Mouse (Mus musculus): Measurements from ENCODE around the gene Stard3nl. TPM values are rescaled to one million over a fixed set of nuclear protein-coding genes. Genes with fewer than 3 reads are reported as not detected.

Stard3nl gene
- total and polyA plus RNA-seq, 3 experiments: 25.2 to 35.3 (median 30.5) TPM

DNA sequence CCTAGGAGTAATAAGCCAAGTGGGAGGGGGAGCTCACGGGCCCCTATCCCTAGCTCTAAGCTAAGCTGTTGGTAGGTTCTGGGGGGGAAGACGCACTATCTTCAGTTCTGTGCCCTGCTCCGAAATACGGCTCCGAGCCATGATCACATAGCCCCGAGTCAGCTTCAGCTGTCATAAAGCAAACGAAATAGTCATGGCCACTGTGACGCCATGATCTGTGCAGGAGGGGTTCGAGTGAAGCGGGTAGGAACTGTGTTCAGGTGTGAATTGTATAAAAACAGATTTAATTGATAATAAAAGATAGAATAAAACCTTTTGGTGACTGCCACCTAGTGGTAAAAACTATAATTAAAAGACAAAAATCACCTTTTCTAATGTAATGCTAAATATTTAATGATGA lies 42.4 kb upstream of the Stard3nl start:
- TF ChIP-seq SMC3 (IDR thresholded peaks at IDR 0.05; ENCODE audit: low read depth, low read length): peak; percentile 61
- TF ChIP-seq ZNF384 (IDR thresholded peaks at IDR 0.05; ENCODE audit: low read depth, low read length): no peak
- peak; percentile 67 for TF ChIP-seq RAD21 (IDR thresholded peaks at IDR 0.05; ENCODE audit: low read depth, low read length)
- 0 out of 2 replicates have a peak, but pooled peaks have one; percentile 38 for TF ChIP-seq ZC3H11A (IDR thresholded peaks at IDR 0.05; ENCODE audit: low read depth, low read length)
- TF ChIP-seq CTCF (conservative IDR thresholded peaks at IDR 0.05 in 1 of 2, IDR thresholded peaks at IDR 0.05 in 1 of 2; ENCODE audit: low read depth in 2 of 2, low read length in 2 of 2): peak in 1 of 2 experiments; percentile 65; a peak in 2 of 4 replicates
- no peaks in the 10 kb centered on the region for H3K36me3 ChIP-seq (replicated peaks in 1 of 2; ENCODE audit: control insufficient read depth in 1 of 2, insufficient read depth in 1 of 2, low read length in 1 of 2)
- no peak overlapping the region for H3K27ac ChIP-seq (ENCODE audit: insufficient read depth, low read depth)
- H3K27me3 ChIP-seq (replicated peaks): no peaks in the 10 kb centered on the region
- dilution Hi-C loops (cut with MboI; ENCODE audit: extremely low pct_ligation_motif_present, extremely low pct_unique_long_range_greater_than_20kb, low sequenced_read_pairs): no loop called here
- DNase-seq (ENCODE audit: extremely low read depth): no peak
- H3K4me3 ChIP-seq (replicated peaks in 1 of 3; ENCODE audit: low read depth in 2 of 3, low read length in 2 of 3, poor library complexity in 1 of 3): no peak overlapping the region
- H3K4me1 ChIP-seq (ENCODE audit: control insufficient read depth in 1 of 2, insufficient read depth in 2 of 2): no peaks in the 10 kb centered on the region
- H3K9ac ChIP-seq (ENCODE audit: insufficient read depth, low read depth): no peak overlapping the region
- H3K9me3 ChIP-seq (replicated peaks; ENCODE audit: low read length): no peaks in the 10 kb centered on the region
- in situ Hi-C loops (cut with MboI; ENCODE audit: low pct_ligation_motif_present, low pct_unique_long_range_greater_than_20kb, low sequenced_read_pairs): loop anchor here (5.0 kb wide), 1 partner anchor 66 kb away; no protein-coding TSS in a partner anchor
- no peaks in the 10 kb centered on the region for H3K79me2 ChIP-seq (replicated peaks; ENCODE audit: control insufficient read depth, extremely low read depth, insufficient read depth, poor library complexity, severe bottlenecking)
- no peak overlapping the region for H3K4me2 ChIP-seq (ENCODE audit: insufficient read depth, low read depth, poor library complexity, severe bottlenecking)

DNA sequence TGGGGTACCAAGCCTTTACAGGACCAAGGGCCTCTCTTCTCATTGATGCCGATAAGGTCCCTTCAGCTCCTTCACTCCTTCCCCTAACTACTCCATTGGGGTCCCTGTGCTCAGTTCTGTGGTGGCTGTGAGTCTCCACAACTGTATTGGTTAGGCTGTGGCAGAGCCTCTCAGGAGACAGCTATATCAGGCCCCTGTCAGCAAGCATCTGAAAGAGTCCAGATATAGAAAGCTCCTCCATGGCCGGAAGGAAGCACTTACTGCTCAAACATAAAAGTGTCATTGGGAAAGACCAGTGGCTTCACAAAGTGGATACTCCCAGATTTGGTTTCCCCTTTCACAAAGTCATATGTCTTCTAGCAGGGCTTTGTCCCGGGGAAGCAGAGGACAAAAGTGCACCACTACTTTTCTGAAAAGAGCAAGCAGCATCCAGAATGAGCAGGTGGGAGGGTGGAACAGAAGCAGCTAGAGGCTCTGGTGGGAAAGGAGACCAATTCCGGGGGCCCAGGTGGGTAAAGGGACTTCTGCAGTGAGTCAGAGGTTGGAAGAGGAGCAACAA lies 34.3 kb upstream of the Stard3nl start:
- Histone ChIP-seq H3K4me1 (ENCODE audit: control insufficient read depth in 1 of 2, insufficient read depth in 2 of 2) (no peaks in the 10 kb centered on the region), H3K9ac (ENCODE audit: insufficient read depth, low read depth) (no peak overlapping the region), H3K4me2 (ENCODE audit: insufficient read depth, low read depth, poor library complexity, severe bottlenecking) (no peak overlapping the region), H3K27me3 (replicated peaks) (no peaks in the 10 kb centered on the region), H3K36me3 (replicated peaks in 1 of 2; ENCODE audit: control insufficient read depth in 1 of 2, insufficient read depth in 1 of 2, low read length in 1 of 2) (no peaks in the 10 kb centered on the region), H3K79me2 (replicated peaks; ENCODE audit: control insufficient read depth, extremely low read depth, insufficient read depth, poor library complexity, severe bottlenecking) (no peaks in the 10 kb centered on the region), H3K9me3 (replicated peaks; ENCODE audit: low read length) (peaks cover 2% of the 10 kb centered on the region), H3K27ac (ENCODE audit: insufficient read depth, low read depth) (no peak overlapping the region), H3K4me3 (replicated peaks in 1 of 3; ENCODE audit: low read depth in 2 of 3, low read length in 2 of 3, poor library complexity in 1 of 3) (no peak overlapping the region)
- dilution Hi-C loops (cut with MboI; ENCODE audit: extremely low pct_ligation_motif_present, extremely low pct_unique_long_range_greater_than_20kb, low sequenced_read_pairs) (no loop called here), in situ Hi-C loops (cut with MboI; ENCODE audit: low pct_ligation_motif_present, low pct_unique_long_range_greater_than_20kb, low sequenced_read_pairs) (no loop called here)
- no peak for DNase-seq (ENCODE audit: extremely low read depth)
- TF ChIP-seq SMC3 (IDR thresholded peaks at IDR 0.05; ENCODE audit: low read depth, low read length): no peak
- no peak for TF ChIP-seq MXI1 (IDR thresholded peaks at IDR 0.05; ENCODE audit: low read depth, low read length)
- TF ChIP-seq ZNF384 (IDR thresholded peaks at IDR 0.05; ENCODE audit: low read depth, low read length): no peak
- TF ChIP-seq RCOR1 (conservative IDR thresholded peaks at IDR 0.05; ENCODE audit: low read depth, low read length): no peak
- no peak for TF ChIP-seq ELF1 (IDR thresholded peaks at IDR 0.05; ENCODE audit: low read depth, low read length)
- no peak for TF ChIP-seq TCF12 (IDR thresholded peaks at IDR 0.05; ENCODE audit: low read depth, low read length)
- TF ChIP-seq JUND (conservative IDR thresholded peaks at IDR 0.05; ENCODE audit: low read depth, low read length): no peak
- no peak for TF ChIP-seq ZC3H11A (IDR thresholded peaks at IDR 0.05; ENCODE audit: low read depth, low read length)
- TF ChIP-seq ETS1 (conservative IDR thresholded peaks at IDR 0.05; ENCODE audit: low read depth, low read length): no peak
- TF ChIP-seq NELFE (IDR thresholded peaks at IDR 0.05; ENCODE audit: low read depth, low read length): no peak
- TF ChIP-seq ZMIZ1 (IDR thresholded peaks at IDR 0.05; ENCODE audit: low read depth, low read length): no peak
- TF ChIP-seq MYC (IDR thresholded peaks at IDR 0.05; ENCODE audit: low read depth, low read length): no peak
- no peak for TF ChIP-seq CHD1 (IDR thresholded peaks at IDR 0.05; ENCODE audit: low read depth, low read length)
- no peak for TF ChIP-seq MAX (IDR thresholded peaks at IDR 0.05; ENCODE audit: low read length)
- no peak for TF ChIP-seq UBTF (IDR thresholded peaks at IDR 0.05; ENCODE audit: low read depth, low read length)
- no peak for TF ChIP-seq MAZ (IDR thresholded peaks at IDR 0.05; ENCODE audit: low read depth, low read length)
